Mouse (Mus musculus): ENCODE data around the gene Trim10. TPM values are rescaled to one million over a fixed set of nuclear protein-coding genes. Genes with fewer than 3 reads are reported as not detected.

The Trim10 gene
- polyA plus RNA-seq, 1 experiment from 2014 or later, result 7.1 TPM

DNA sequence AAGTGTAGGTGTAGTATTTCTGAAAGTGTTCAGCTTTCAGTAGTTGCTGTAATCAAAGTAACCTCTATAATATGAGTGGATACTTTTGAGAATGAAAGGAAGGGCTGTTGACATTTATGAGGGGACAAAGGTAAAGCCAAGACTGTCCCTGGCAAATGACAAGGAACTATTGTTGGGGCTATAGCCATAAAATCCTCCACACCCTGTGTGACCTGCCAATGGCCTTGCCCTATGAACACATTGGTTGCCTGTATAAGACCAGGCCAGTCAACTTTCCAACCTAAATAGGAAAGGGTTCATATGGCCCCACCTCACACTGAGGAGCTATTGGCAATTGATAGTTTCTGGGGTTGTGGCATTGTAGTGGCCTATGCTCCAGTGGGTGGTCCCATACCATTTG, 27.7 kb downstream of the Trim10 start:
- H3K4me2 ChIP-seq, result no peak overlapping the region
- no peak for ATAC-seq (ENCODE audit: low FRiP score)
- H3K27me3 ChIP-seq, result no peaks in the 10 kb centered on the region
- H3K4me1 ChIP-seq, result no peaks in the 10 kb centered on the region
- H3K4me3 ChIP-seq (replicated peaks), result no peak overlapping the region
- no peak overlapping the region for H3K9ac ChIP-seq
- no peaks in the 10 kb centered on the region for H3K9me3 ChIP-seq
- no peak overlapping the region for H3K27ac ChIP-seq
- no peaks in the 10 kb centered on the region for H3K36me3 ChIP-seq (replicated peaks)

DNA sequence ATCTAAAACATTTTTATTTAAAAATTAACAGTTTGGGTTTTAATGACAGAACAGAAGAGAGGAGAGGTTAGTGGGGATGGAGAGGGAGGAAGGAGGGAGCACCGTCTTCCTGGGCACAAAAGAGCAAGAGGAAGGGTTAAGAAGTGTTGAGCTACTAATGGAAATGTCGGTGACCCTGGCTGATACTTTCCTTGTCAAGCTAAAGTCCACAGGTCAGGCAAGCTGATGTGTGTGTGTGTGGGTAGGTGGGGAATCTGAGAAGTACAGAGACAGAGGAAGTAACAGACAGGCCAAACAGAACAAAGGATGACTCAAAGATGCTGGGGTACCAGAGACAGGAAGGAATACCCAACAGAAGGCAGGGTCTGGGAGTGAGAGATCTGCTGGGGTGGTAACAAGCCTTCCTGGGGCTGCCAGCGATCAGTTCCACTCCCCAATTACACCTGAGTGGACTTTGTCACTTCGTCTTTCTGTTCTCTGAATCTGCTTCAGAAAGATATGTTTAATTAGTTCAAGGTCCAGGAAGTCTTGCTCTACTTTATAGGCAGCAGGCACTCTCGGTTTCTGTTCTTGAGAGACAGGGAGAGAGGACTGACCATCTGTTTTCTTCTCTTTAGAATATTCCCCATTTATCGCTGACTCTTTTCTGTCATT, 28.3 kb downstream of the Trim10 start, which contains the start of gene Trim31:
Trim31 (plus strand) TSS at position 567 of the 654 bp plus-strand sequence.
- 77% methylated on average over 6 of the region's 6 CpGs for WGBS
- Histone ChIP-seq H3K27me3 (no peaks in the 10 kb centered on the region), H3K9me3 (no peaks in the 10 kb centered on the region), H3K36me3 (replicated peaks) (no peaks in the 10 kb centered on the region), H3K27ac (no peak within 1 kb of the TSS), H3K4me2 (no peak within 1 kb of the TSS), H3K4me1 (no peaks in the 10 kb centered on the region), H3K4me3 (replicated peaks) (no peak within 1 kb of the TSS), H3K9ac (no peak within 1 kb of the TSS)
- ATAC-seq (ENCODE audit: low FRiP score), result no peak

DNA sequence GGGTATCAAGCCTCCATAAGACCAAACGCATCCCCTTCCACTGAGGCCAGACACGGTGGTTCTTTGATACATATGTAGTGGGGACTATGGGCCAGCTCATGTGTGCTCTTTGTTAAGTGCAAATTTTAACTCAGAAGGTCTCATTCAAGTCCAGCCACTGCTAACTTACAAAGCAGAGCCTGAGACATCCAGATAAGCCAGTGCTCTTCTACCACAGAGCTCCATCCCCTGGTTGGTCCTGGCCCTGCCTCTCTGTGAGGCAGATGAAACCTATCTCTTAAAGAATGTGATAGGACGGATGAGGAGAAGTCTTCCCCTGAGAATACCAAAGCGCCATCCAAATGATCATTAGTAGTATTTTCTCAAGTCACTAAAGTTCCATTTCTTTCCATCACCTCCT, 30.0 kb downstream of the Trim10 start:
- no peak for ATAC-seq (ENCODE audit: low FRiP score)
- Histone ChIP-seq H3K27ac (no peak overlapping the region), H3K9me3 (no peaks in the 10 kb centered on the region), H3K9ac (no peak overlapping the region), H3K4me3 (replicated peaks) (no peak overlapping the region), H3K4me1 (no peaks in the 10 kb centered on the region), H3K36me3 (replicated peaks) (no peaks in the 10 kb centered on the region), H3K27me3 (no peaks in the 10 kb centered on the region), H3K4me2 (no peak overlapping the region)
- WGBS, result 81% methylated on average over 4 of the region's 4 CpGs

DNA sequence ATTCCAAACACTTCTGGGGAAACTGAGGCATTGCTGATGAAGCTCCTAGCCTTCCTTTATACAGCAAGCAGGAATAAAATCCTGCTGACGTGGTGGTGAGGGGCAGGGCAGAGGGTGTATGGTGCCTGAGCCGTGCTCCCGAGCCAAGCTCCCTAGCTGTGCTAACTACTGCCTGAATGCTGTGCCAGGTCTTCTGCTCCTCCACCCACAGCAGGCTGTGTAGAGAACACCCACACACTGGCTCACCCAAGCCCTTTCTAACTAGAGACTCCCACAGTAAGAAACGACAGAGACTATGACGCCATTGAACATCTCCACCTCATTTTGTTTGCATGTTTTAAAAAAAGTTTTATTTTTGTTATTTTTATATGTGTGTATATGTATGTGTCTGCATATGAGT, 30.6 kb downstream of the Trim10 start:
- ATAC-seq (ENCODE audit: low FRiP score), result no peak
- no peaks in the 10 kb centered on the region for H3K27me3 ChIP-seq
- WGBS, result 85% methylated on average over 5 of the region's 5 CpGs
- H3K4me1 ChIP-seq, result no peaks in the 10 kb centered on the region
- no peak overlapping the region for H3K9ac ChIP-seq
- no peak overlapping the region for H3K27ac ChIP-seq
- no peaks in the 10 kb centered on the region for H3K36me3 ChIP-seq (replicated peaks)
- H3K4me3 ChIP-seq (replicated peaks), result no peak overlapping the region
- H3K4me2 ChIP-seq, result no peak overlapping the region
- no peaks in the 10 kb centered on the region for H3K9me3 ChIP-seq

DNA sequence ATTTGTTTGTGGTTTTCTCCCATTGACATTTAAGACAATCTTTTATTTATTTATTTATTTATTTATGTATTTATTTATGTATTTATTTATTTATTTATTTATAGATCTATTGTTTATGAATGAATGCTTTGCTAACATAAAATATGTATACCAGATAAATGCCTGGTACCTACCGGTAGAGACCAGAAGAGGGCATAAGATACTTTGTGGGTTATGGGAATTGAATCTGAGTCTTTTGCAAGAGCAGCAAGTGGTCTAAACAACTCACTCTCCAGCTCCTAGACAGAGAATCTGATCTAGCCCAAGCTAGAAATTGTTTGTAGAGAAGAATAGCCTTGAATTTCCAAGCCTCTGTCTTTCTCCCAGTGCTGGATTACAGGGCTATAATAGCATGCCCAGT, 31.3 kb downstream of the Trim10 start:
- no peak overlapping the region for H3K4me2 ChIP-seq
- no peak overlapping the region for H3K9ac ChIP-seq
- H3K27ac ChIP-seq, result no peak overlapping the region
- no peak overlapping the region for H3K4me3 ChIP-seq (replicated peaks)
- no peaks in the 10 kb centered on the region for H3K36me3 ChIP-seq (replicated peaks)
- no peaks in the 10 kb centered on the region for H3K9me3 ChIP-seq
- H3K27me3 ChIP-seq, result no peaks in the 10 kb centered on the region
- ATAC-seq (ENCODE audit: low FRiP score), result no peak
- H3K4me1 ChIP-seq, result no peaks in the 10 kb centered on the region
- WGBS, result 41% methylated on average over 1 of the region's 1 CpGs

DNA sequence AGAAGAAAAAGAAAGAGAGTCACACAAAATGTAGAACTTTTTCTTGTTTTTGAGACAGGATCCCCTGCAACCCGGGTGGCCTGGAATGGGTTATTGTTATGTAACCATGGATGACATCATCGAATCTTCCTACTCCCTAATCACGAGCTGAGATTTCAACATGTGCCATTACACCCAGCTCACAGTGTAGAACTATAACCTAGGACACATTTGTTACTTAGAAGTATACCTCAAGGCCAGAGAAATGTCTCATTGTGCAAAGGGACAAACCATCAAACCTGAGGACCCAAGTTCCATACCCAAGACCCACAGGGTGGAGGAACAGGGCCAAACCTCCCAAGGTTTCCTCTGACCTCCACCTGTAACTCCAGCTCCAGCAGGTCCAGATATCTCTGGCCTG, 34.3 kb downstream of the Trim10 start:
- ATAC-seq (ENCODE audit: low FRiP score), result no peak
- no peak overlapping the region for H3K9ac ChIP-seq
- H3K9me3 ChIP-seq, result no peaks in the 10 kb centered on the region
- H3K27ac ChIP-seq, result no peak overlapping the region
- H3K27me3 ChIP-seq, result no peaks in the 10 kb centered on the region
- no peak overlapping the region for H3K4me2 ChIP-seq
- no peaks in the 10 kb centered on the region for H3K4me1 ChIP-seq
- H3K36me3 ChIP-seq (replicated peaks), result no peaks in the 10 kb centered on the region
- WGBS, result 72% methylated on average over 3 of the region's 3 CpGs
- H3K4me3 ChIP-seq (replicated peaks), result no peak overlapping the region

DNA sequence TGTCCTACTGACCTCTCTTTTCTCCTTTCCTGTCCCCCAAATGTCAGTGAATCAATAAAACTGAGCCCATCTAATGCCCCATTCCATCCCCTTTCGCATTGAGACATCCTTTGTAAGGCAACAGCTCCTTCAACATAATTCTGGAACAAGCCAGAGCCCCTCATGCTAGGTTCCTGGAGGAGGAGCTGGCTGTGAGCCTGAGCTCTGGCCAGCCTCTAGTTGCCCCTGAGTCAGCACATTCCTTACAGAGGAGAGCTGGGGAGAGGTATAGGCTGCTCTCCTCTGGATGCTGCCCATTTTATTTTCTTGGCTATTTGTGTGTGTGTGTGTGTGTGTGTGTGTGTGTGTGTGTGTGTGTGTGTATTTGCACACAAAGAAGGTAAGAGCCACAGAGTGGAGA, 38.9 kb downstream of the Trim10 start:
- no peaks in the 10 kb centered on the region for H3K9me3 ChIP-seq
- no peak overlapping the region for H3K4me3 ChIP-seq (replicated peaks)
- no peak for ATAC-seq (ENCODE audit: low FRiP score)
- WGBS, result 48% methylated on average over 1 of the region's 1 CpGs
- H3K4me2 ChIP-seq, result no peak overlapping the region
- H3K4me1 ChIP-seq, result no peaks in the 10 kb centered on the region
- H3K27ac ChIP-seq, result no peak overlapping the region
- no peaks in the 10 kb centered on the region for H3K27me3 ChIP-seq
- H3K9ac ChIP-seq, result no peak overlapping the region
- H3K36me3 ChIP-seq (replicated peaks), result no peaks in the 10 kb centered on the region

DNA sequence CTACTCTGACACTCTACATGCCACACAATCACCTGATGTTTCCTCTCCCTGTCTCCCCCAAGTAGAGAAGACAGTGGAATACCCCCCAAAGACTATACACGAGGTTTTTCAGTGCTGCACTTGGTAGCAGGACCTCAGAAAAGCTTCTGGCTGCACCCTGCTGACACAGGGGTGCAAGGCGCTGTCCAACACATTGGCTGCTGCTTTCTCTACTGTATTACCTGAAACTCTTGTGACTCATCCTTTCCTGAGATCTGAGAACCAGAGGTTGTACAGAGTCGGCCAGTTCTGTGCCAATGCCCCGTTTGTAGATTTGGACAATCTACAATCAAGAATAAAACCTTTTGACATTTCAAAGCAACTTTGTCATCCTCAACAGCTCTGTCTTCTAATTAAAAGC, 40.4 kb downstream of the Trim10 start:
- Histone ChIP-seq H3K36me3 (replicated peaks) (no peaks in the 10 kb centered on the region), H3K9me3 (no peaks in the 10 kb centered on the region), H3K27me3 (no peaks in the 10 kb centered on the region), H3K4me2 (no peak overlapping the region), H3K27ac (no peak overlapping the region), H3K9ac (no peak overlapping the region), H3K4me3 (replicated peaks) (no peak overlapping the region), H3K4me1 (no peaks in the 10 kb centered on the region)
- WGBS, result 58% methylated on average over 4 of the region's 4 CpGs
- no peak for ATAC-seq (ENCODE audit: low FRiP score)

DNA sequence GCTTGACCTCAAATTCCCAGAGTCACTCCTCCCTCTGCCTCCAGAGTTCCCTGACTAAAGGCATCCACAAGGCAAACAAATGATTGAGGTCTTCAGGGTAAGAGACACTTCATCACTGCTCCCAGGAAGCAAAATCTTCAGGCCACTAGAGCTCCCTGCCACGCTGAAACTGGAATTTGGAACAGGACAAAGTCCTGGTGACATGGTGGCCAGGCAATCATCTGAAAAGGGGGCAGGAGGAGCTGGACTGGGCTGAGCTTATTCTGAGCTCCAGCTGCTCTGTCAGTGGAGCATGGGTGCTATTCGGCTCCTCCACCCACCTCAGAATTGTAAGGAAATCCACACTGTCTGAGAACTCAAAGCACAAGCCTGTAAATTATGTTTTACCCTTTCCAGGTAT, 42.7 kb downstream of the Trim10 start:
- ATAC-seq (ENCODE audit: low FRiP score), result no peak
- H3K27me3 ChIP-seq, result no peaks in the 10 kb centered on the region
- WGBS, result 76% methylated on average over 2 of the region's 2 CpGs

DNA sequence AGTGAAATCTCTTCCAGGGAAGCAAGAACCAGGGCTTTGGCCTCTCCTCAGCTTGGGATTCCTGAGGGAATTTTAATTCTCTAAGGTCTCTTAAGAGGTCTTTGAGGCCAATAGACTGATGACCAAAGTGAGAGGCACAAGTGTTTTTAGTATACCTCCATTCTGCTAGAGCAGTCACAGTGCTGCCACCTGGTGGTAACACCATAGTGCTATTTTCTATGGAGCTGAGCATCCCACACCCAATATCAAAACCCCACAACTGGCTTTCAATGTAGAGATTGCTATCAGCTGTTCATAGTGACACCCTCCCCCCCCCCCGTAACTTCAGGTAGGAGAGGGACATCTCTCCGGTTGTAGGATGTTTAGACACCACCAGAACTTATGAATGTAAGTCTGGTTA, 44.7 kb downstream of the Trim10 start:
- no peaks in the 10 kb centered on the region for H3K4me1 ChIP-seq
- no peak overlapping the region for H3K4me2 ChIP-seq
- H3K4me3 ChIP-seq (replicated peaks), result no peak overlapping the region
- no peaks in the 10 kb centered on the region for H3K27me3 ChIP-seq
- H3K9me3 ChIP-seq, result no peaks in the 10 kb centered on the region
- H3K27ac ChIP-seq, result no peak overlapping the region
- no peak for ATAC-seq (ENCODE audit: low FRiP score)
- H3K9ac ChIP-seq, result no peak overlapping the region
- no peaks in the 10 kb centered on the region for H3K36me3 ChIP-seq (replicated peaks)
- WGBS, result 15% methylated on average over 2 of the region's 2 CpGs

More for the DNA sequence above, 42.7 kb downstream of the Trim10 start:
- no peaks in the 10 kb centered on the region for H3K36me3 ChIP-seq (replicated peaks)
- no peak overlapping the region for H3K27ac ChIP-seq
- H3K4me2 ChIP-seq, result no peak overlapping the region
- H3K4me1 ChIP-seq, result no peaks in the 10 kb centered on the region
- H3K4me3 ChIP-seq (replicated peaks), result no peak overlapping the region
- H3K9me3 ChIP-seq, result no peaks in the 10 kb centered on the region
- no peak overlapping the region for H3K9ac ChIP-seq

DNA sequence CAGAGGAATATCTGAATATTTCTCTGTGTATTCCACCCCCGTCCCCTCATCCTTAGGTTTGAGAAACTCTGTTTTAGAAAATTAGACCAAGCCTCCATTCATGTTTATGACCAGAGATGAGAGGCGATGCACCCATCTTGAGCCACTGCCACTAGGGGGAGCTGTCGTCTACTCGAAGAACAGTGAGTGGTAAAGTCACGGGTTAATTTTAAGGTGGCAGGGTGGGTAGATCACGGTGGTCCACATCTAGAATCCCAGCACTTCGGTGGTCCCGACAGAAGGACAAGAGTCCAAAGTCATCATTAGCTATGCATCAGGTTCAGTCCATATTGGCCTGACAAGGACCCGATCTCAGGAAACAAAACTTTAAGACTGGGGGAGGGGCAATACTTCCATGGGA, 45.7 kb downstream of the Trim10 start:
- ATAC-seq (ENCODE audit: low FRiP score), result peak; percentile 39; the same call in 1 of the 2 replicates
- no peaks in the 10 kb centered on the region for H3K27me3 ChIP-seq
- no peaks in the 10 kb centered on the region for H3K9me3 ChIP-seq
- no peaks in the 10 kb centered on the region for H3K36me3 ChIP-seq (replicated peaks)
- no peaks in the 10 kb centered on the region for H3K4me1 ChIP-seq
- H3K4me3 ChIP-seq (replicated peaks), result no peak overlapping the region
- H3K27ac ChIP-seq, result no peak overlapping the region
- no peak overlapping the region for H3K4me2 ChIP-seq
- no peak overlapping the region for H3K9ac ChIP-seq
- WGBS, result 17% methylated on average over 9 of the region's 9 CpGs

DNA sequence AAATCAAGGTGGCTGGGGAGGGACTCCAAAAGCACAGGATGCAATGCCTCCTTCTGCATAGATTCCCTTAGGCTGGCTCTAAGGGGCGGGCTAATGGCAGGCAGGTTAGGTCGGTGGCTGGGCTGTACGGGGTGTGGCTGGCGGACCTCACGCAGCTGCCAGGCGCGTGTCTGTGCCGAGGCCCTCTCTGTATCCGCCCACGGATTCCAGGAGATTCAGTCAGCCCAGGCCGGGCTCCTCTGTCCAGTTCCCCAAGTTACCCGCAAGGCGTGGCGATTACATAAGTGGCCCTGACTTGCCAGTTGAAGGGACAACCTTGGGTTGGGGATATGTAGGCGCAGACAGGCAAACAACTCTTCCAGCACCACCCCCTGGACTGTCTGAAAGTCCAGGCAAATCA, 50.9 kb downstream of the Trim10 start:
- Histone ChIP-seq H3K4me3 (replicated peaks) (no peak overlapping the region), H3K4me2 (no peak overlapping the region), H3K9me3 (no peaks in the 10 kb centered on the region), H3K4me1 (no peaks in the 10 kb centered on the region), H3K27me3 (0 out of 2 replicates have a peak, but pooled peaks cover 3% of the 10 kb centered on the region), H3K27ac (no peak overlapping the region), H3K9ac (no peak overlapping the region), H3K36me3 (replicated peaks) (no peaks in the 10 kb centered on the region)
- ATAC-seq (ENCODE audit: low FRiP score), result no peak
- 60% methylated on average over 15 of the region's 15 CpGs for WGBS

DNA sequence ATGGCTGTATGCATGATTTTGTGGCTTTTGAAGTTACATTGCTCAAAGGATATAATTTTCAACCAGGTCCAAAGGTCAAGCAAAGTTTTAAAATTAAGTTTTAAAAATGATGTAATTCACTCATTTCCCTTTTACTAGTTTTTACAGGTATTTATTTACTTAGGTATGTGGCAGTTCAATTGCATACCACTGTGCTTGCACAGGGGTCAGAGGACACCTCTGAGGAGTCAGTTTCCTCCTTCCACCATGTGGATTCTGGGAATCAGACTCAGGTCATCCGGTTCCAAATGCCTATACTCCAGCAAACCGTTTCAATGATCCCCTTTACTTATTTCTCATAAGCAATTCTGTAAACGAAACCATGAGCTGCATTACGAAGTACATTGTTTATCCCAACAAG, 53.3 kb downstream of the Trim10 start:
- no peaks in the 10 kb centered on the region for H3K4me1 ChIP-seq
- H3K9me3 ChIP-seq, result no peaks in the 10 kb centered on the region
- H3K4me3 ChIP-seq (replicated peaks), result no peak overlapping the region
- no peak overlapping the region for H3K9ac ChIP-seq
- no peak for ATAC-seq (ENCODE audit: low FRiP score)
- 89% methylated on average over 4 of the region's 4 CpGs for WGBS
- no peak overlapping the region for H3K4me2 ChIP-seq
- H3K36me3 ChIP-seq (replicated peaks), result no peaks in the 10 kb centered on the region
- 0 out of 2 replicates have a peak, but pooled peaks cover 7% of the 10 kb centered on the region for H3K27me3 ChIP-seq
- no peak overlapping the region for H3K27ac ChIP-seq

All from forebrain, embryonic 12.5 days (tissue).